18 mouse cellular contexts compared by ENCODE assay signal in the genomic region with DNA sequence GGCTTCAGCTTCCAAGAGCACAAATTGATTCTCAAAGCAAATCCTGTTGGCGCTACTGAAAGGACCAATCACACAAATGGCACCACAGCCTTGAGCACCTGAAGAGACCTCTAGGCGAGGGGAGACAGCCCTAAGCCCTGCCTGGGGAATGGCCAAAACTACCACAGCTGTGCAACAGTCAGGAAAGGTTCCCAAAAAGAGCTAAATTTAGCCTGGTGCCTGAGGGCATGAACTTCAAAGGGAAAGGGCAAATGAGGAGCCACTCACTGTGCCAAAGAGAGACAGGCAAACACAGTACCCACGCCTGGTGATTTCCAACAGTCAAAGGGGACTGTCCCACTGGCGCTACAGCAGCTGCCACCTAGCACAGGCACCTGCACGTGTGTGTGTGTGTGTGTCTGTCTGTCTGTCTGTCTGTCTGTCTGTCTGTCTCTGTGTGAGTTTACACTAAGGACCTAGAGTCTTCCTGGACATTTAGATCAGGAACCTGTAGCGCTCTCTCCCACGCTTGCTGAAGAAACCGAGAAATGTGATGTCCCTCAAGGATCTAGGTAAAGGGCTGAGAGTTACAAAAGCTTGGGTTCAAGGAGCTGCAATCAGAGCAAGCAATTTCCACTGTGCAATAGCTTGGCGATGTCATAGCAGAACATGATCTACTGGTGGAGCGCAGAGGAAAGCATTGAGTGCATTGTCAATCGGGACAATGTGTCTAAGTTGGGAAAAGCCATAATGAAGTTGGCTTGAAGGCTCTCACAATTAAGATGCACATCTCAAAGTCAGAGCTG.
A peak's percentile ranks its signal among the peaks of the same experiment; 100 is the strongest.
DNase-seq lines count a peak whose midpoint lies in the region; TF ChIP-seq lines count a peak whose summit lies in the region.
"Had no signal": no experiment of that assay in that cellular context is flagged by ENCODE, and none has a peak within 500 bp of the region (broad histone marks: within the 10 kb centered on the region; RNA-seq: fewer than 3 reads in every experiment).

No protein-coding gene starts in this region.

- no peaks in the 10 kb centered on the region for H3K36me3 ChIP-seq in testis, adult 2 months (ENCODE audit: control insufficient read depth, insufficient read depth, low read length)
- H3K36me3 ChIP-seq: embryonic facial prominence, embryonic 10.5 days; forebrain, embryonic 12.5 days; hindbrain, embryonic 12.5 days; liver, embryonic 13.5 days; stomach, embryonic 15.5 days had no signal

- peak; percentile 40 for DNase-seq in gastrocnemius, postnatal 25 days
- DNase-seq in gastrocnemius, postnatal 36 days: no peak
- no peak for DNase-seq in testis, postnatal 10 days (ENCODE audit: low spot score)
- DNase-seq in adrenal gland, postnatal 25 days: peak; percentile 3
- DNase-seq in thymus, postnatal 10 days (ENCODE audit: low spot score in 2 of 2): no peak
- DNase-seq in left cerebral cortex, postnatal 25 days (ENCODE audit: low spot score in 2 of 2): no peak
- DNase-seq: cerebellum, adult 9-10 months; kidney, adult 8-10 months; left cerebral cortex, postnatal 4 days; liver, embryonic 13.5 days; midbrain, embryonic 14.5 days; thymus, postnatal 14 days had no signal

- peak overlapping the region; percentile 49; the same call in 1 of the 2 replicates for H3K27ac ChIP-seq in testis, adult 2 months (ENCODE audit: control insufficient read depth, insufficient read depth, low read depth, low read length)
- H3K27ac ChIP-seq: embryonic facial prominence, embryonic 10.5 days; forebrain, embryonic 12.5 days; hindbrain, embryonic 12.5 days; liver, embryonic 13.5 days; stomach, embryonic 15.5 days had no signal

- intact Hi-C loops in gastrocnemius, postnatal 36 days (cut with DNase I): no loop called here
- intact Hi-C loops in left cerebral cortex, postnatal 25 days (cut with DNase I): no loop called here

- no peak for TF ChIP-seq CTCF in testis, adult 2 months (IDR thresholded peaks at IDR 0.05; ENCODE audit: control insufficient read depth, insufficient read depth, insufficient replicate concordance, low read depth, low read length)

- no peak for TF ChIP-seq POLR2A in testis, adult 2 months (IDR thresholded peaks at IDR 0.05; ENCODE audit: control insufficient read depth, low read depth, low read length)

- no peaks in the 10 kb centered on the region for H3K27me3 ChIP-seq in testis, adult 2 months (ENCODE audit: control insufficient read depth, insufficient read depth, low read length)
- H3K27me3 ChIP-seq: forebrain, embryonic 12.5 days; hindbrain, embryonic 12.5 days; liver, embryonic 13.5 days; stomach, embryonic 15.5 days had no signal

- no peak overlapping the region for H3K4me3 ChIP-seq in testis, adult 2 months (ENCODE audit: control insufficient read depth, low read depth, low read length)
- H3K4me3 ChIP-seq: embryonic facial prominence, embryonic 10.5 days; forebrain, embryonic 12.5 days; hindbrain, embryonic 12.5 days; liver, embryonic 13.5 days; megakaryocyte, embryonic 14.5 days; stomach, embryonic 15.5 days had no signal

- no peaks in the 10 kb centered on the region for H3K4me1 ChIP-seq in testis, adult 2 months (ENCODE audit: control insufficient read depth, insufficient read depth, low read length)
- H3K4me1 ChIP-seq: forebrain, embryonic 12.5 days; hindbrain, embryonic 12.5 days; liver, embryonic 13.5 days; stomach, embryonic 15.5 days had no signal

Comparison
In these comparisons a context has a peak if more than half of its experiments do, and no peak if none do; other contexts are left out.
1. DNase-seq: peak in gastrocnemius, postnatal 25 days (single experiment) and adrenal gland, postnatal 25 days (single experiment); none in gastrocnemius, postnatal 36 days (0 of 2), testis, postnatal 10 days (single experiment), thymus, postnatal 10 days (0 of 2) and left cerebral cortex, postnatal 25 days (0 of 2).